In the genomic region with DNA sequence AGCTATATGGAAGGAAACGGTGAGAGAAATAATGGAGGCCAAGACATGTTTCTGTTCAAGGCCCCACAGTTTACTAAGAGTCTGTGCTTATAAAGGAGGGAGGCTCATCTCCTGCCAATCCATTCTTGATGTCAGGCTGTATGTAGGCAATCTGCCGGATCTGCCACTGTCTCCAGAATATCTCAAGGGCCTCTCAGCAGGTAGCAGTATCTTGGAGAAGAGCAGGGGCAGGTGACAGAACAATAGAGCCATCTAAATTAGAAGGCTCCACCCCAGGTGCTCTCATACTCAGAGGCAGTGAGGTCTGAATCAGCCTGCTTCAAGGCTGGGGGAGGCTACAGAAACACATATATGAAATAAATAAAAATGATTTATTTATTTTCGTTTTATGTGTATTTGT, we compare ENCODE assay signal across 18 mouse cellular contexts.
"Had no signal": no experiment of that assay in that cellular context is flagged by ENCODE, and none has a peak within 500 bp of the region (broad histone marks: within the 10 kb centered on the region; RNA-seq: fewer than 3 reads in every experiment).

No protein-coding gene starts in this region.

- H3K36me3 ChIP-seq: midbrain, embryonic 10.5 days; neural tube, embryonic 13.5 days; neural tube, embryonic 15.5 days had no signal

- H3K4me3 ChIP-seq: midbrain, embryonic 10.5 days; myocyte; neural tube, embryonic 13.5 days; neural tube, embryonic 15.5 days had no signal

- H3K9ac ChIP-seq: lung, embryonic 14.5 days; neural tube, embryonic 13.5 days; neural tube, embryonic 15.5 days had no signal

- H3K4me2 ChIP-seq: lung, embryonic 14.5 days; neural tube, embryonic 13.5 days; neural tube, embryonic 15.5 days had no signal

- H3K9me3 ChIP-seq: midbrain, embryonic 10.5 days; neural tube, embryonic 13.5 days; neural tube, embryonic 15.5 days had no signal

- DNase-seq: lung, adult 18-20 months; lung, embryonic 14.5 days; lung, postnatal 10 days; lung, postnatal 4 days; midbrain, embryonic 14.5 days; retina, postnatal 1 day; right cerebral cortex, adult 18-20 months; right cerebral cortex, postnatal 25 days; right cerebral cortex, postnatal 4 days; spleen, adult 18-20 months; thymus, adult 2 months; thymus, postnatal 25 days; thymus, postnatal 4 days had no signal

- H3K27me3 ChIP-seq: neural tube, embryonic 13.5 days; neural tube, embryonic 15.5 days had no signal

- H3K27ac ChIP-seq: midbrain, embryonic 10.5 days; neural tube, embryonic 13.5 days; neural tube, embryonic 15.5 days had no signal

- H3K4me1 ChIP-seq: midbrain, embryonic 10.5 days had no signal

- ATAC-seq: midbrain, embryonic 16.5 days had no signal
